Mouse (Mus musculus): Measurements from ENCODE around the gene Itgb7.

GRCm38 (mm10) chr15:102231748-102232147 lies at the start of gene Itgb7:
- TF ChIP-seq POLR2A (IDR thresholded peaks at IDR 0.05; ENCODE audit: borderline replicate concordance, extremely low read depth, insufficient read depth, insufficient read length, poor library complexity, severe bottlenecking): no peak
- no peak for TF ChIP-seq CTCF (IDR thresholded peaks at IDR 0.05; ENCODE audit: borderline replicate concordance, extremely low read depth, insufficient read depth, insufficient read length)
